21 mouse cellular contexts compared by ENCODE assay signal in the genomic region with DNA sequence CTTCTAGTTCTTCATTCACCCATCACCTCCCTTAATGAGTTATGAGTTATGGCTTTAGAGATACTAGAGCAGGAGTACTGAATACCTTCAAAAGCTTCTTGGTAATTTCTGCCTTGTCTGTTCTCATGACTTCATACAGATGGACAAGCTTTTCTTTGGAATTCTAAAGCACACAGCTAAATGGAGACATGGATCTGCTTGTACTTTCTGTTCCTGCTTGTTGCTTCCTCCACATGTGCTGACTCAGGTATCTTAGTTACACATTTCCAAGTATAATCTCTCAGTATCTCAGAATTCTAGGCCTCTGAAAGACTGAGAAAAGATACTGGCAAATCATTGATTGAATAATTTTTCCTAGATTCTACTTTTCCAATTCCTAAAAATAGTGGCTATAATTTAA.
DNase-seq lines count a peak whose midpoint lies in the region; ATAC-seq and TF ChIP-seq lines count a peak whose summit lies in the region.
"Had no signal": no experiment of that assay in that cellular context is flagged by ENCODE, and none has a peak within 500 bp of the region (broad histone marks: within the 10 kb centered on the region; RNA-seq: fewer than 3 reads in every experiment).

No protein-coding gene starts in this region.

- H3K9me3 ChIP-seq in intestine, postnatal 0 days (ENCODE audit: control insufficient read depth), result no peaks in the 10 kb centered on the region
- no peaks in the 10 kb centered on the region for H3K9me3 ChIP-seq in intestine, embryonic 16.5 days (ENCODE audit: control insufficient read depth, low read length)
- no peaks in the 10 kb centered on the region for H3K9me3 ChIP-seq in kidney, embryonic 16.5 days (ENCODE audit: low read length)
- H3K9me3 ChIP-seq: embryonic facial prominence, embryonic 13.5 days; embryonic facial prominence, embryonic 15.5 days; forebrain, embryonic 10.5 days; forebrain, embryonic 12.5 days had no signal

- no peaks in the 10 kb centered on the region for H3K4me1 ChIP-seq in intestine, postnatal 0 days (replicated peaks; ENCODE audit: control insufficient read depth, insufficient read depth, low read length)
- H3K4me1 ChIP-seq in intestine, embryonic 16.5 days (ENCODE audit: control insufficient read depth, insufficient read depth, low read length), result no peaks in the 10 kb centered on the region
- no peaks in the 10 kb centered on the region for H3K4me1 ChIP-seq in kidney, embryonic 16.5 days (ENCODE audit: insufficient read depth, low read length)
- H3K4me1 ChIP-seq: embryonic facial prominence, embryonic 13.5 days; embryonic facial prominence, embryonic 15.5 days; forebrain, embryonic 10.5 days; forebrain, embryonic 12.5 days had no signal

- H3K27ac ChIP-seq in intestine, postnatal 0 days (ENCODE audit: low read depth, low read length), result no peak overlapping the region
- H3K27ac ChIP-seq in intestine, embryonic 16.5 days (ENCODE audit: low read length), result no peak overlapping the region
- H3K27ac ChIP-seq in kidney, embryonic 16.5 days (ENCODE audit: low read length), result no peak overlapping the region
- H3K27ac ChIP-seq: embryonic facial prominence, embryonic 13.5 days; embryonic facial prominence, embryonic 15.5 days; forebrain, embryonic 10.5 days; forebrain, embryonic 12.5 days had no signal

- peak; percentile 5 for DNase-seq in kidney, adult 9 months
- no peak for DNase-seq in cerebellum, postnatal 36 days
- DNase-seq: adrenal gland, adult 2 months; adrenal gland, postnatal 10 days; adrenal gland, postnatal 25 days; cerebellum, adult 11-12 months; cerebellum, adult 2 months; cerebellum, adult 9-10 months; cerebellum, postnatal 10 days; cerebellum, postnatal 25 days; embryo, embryonic 11 days had no signal

- no peak overlapping the region for H3K4me2 ChIP-seq in intestine, postnatal 0 days (replicated peaks; ENCODE audit: low read depth)
- no peak overlapping the region for H3K4me2 ChIP-seq in intestine, embryonic 16.5 days (ENCODE audit: low read depth, low read length)
- H3K4me2 ChIP-seq in kidney, embryonic 16.5 days (replicated peaks; ENCODE audit: low read depth, low read length), result no peak overlapping the region
- H3K4me2 ChIP-seq: embryonic facial prominence, embryonic 13.5 days; embryonic facial prominence, embryonic 15.5 days; forebrain, embryonic 12.5 days had no signal

- no peaks in the 10 kb centered on the region for H3K36me3 ChIP-seq in intestine, postnatal 0 days (ENCODE audit: control insufficient read depth, insufficient read depth)
- no peaks in the 10 kb centered on the region for H3K36me3 ChIP-seq in intestine, embryonic 16.5 days (ENCODE audit: control insufficient read depth, insufficient read depth, low read length)
- H3K36me3 ChIP-seq in kidney, embryonic 16.5 days (ENCODE audit: insufficient read depth, low read length), result no peaks in the 10 kb centered on the region
- H3K36me3 ChIP-seq: embryonic facial prominence, embryonic 13.5 days; embryonic facial prominence, embryonic 15.5 days; forebrain, embryonic 10.5 days; forebrain, embryonic 12.5 days had no signal

- no peak overlapping the region for H3K9ac ChIP-seq in intestine, postnatal 0 days (ENCODE audit: low read depth, low read length)
- H3K9ac ChIP-seq in intestine, embryonic 16.5 days (ENCODE audit: low read depth, low read length), result no peak overlapping the region
- H3K9ac ChIP-seq in kidney, embryonic 16.5 days (replicated peaks; ENCODE audit: low read length), result no peak overlapping the region
- H3K9ac ChIP-seq: embryonic facial prominence, embryonic 13.5 days; embryonic facial prominence, embryonic 15.5 days; forebrain, embryonic 12.5 days had no signal

- H3K4me3 ChIP-seq in intestine, postnatal 0 days (ENCODE audit: low read depth, low read length), result no peak overlapping the region
- no peak overlapping the region for H3K4me3 ChIP-seq in intestine, embryonic 16.5 days (ENCODE audit: low read length)
- H3K4me3 ChIP-seq in kidney, embryonic 16.5 days (ENCODE audit: low read length), result no peak overlapping the region
- H3K4me3 ChIP-seq: embryonic facial prominence, embryonic 13.5 days; embryonic facial prominence, embryonic 15.5 days; erythroblast, embryonic 14.5 days; forebrain, embryonic 10.5 days; forebrain, embryonic 12.5 days had no signal

- no peaks in the 10 kb centered on the region for H3K27me3 ChIP-seq in intestine, postnatal 0 days (replicated peaks; ENCODE audit: control insufficient read depth, insufficient read depth, low read length)
- H3K27me3 ChIP-seq in intestine, embryonic 16.5 days (replicated peaks; ENCODE audit: control insufficient read depth, insufficient read depth, low read length), result no peaks in the 10 kb centered on the region
- H3K27me3 ChIP-seq in kidney, embryonic 16.5 days (ENCODE audit: insufficient read depth, low read length), result no peaks in the 10 kb centered on the region
- H3K27me3 ChIP-seq: embryonic facial prominence, embryonic 13.5 days; embryonic facial prominence, embryonic 15.5 days; forebrain, embryonic 12.5 days had no signal

- no peak for TF ChIP-seq CTCF in intestine, postnatal 0 days (IDR thresholded peaks at IDR 0.05; ENCODE audit: low read depth)

- ATAC-seq in intestine, postnatal 0 days, result peak; percentile 56; the same call in 1 of the 2 replicates
- ATAC-seq in intestine, embryonic 16.5 days, result no peak
- no peak for ATAC-seq in kidney, embryonic 16.5 days (ENCODE audit: low FRiP score, low TSS enrichment)
- ATAC-seq: forebrain, embryonic 14.5 days; forebrain, embryonic 16.5 days had no signal
